Mouse (Mus musculus) ES-E14 (cell line): ENCODE measurements around the gene Clec16a. TPM values are rescaled to one million over a fixed set of nuclear protein-coding genes. Genes with fewer than 3 reads are reported as not detected.

Experiments
- DNase-seq: peaks from one replicate; pipeline ENCODE4 v3.0.0-alpha.2; 2013; ENCODE audit warnings: low read depth, low spot score
- H3K27ac ChIP-seq: 2 replicates; pipeline ENCODE4 v1.5.1; 2012; ENCODE audit warnings: low read depth, mild to moderate bottlenecking, low read length, moderate library complexity, mixed read lengths; ENCODE audit not compliant: poor library complexity, insufficient read depth, severe bottlenecking
- H3K36me3 ChIP-seq: 2 replicates; pipeline ENCODE4 v1.6.1; 2012; ENCODE audit warnings: mild to moderate bottlenecking, low read length, moderate library complexity, mixed read lengths; ENCODE audit not compliant: control insufficient read depth, poor library complexity, insufficient read depth, severe bottlenecking
- H3K4me1 ChIP-seq, 2 experiments: fragments of 150-350 bp in 1 of 2; sonication (generic) in 1 of 2; 2 replicates each; pipeline ENCODE4 v1.6.1; 2012; ENCODE audit warnings: low read length in 2 of 2, mild to moderate bottlenecking in 1 of 2, mixed read lengths in 1 of 2; ENCODE audit not compliant: control insufficient read depth in 2 of 2, insufficient read depth in 2 of 2, poor library complexity in 1 of 2
- H3K4me3 ChIP-seq, 2 experiments: fragments of 150-350 bp in 1 of 2; sonication (generic) in 1 of 2; 2 replicates each; pipeline ENCODE4 v1.5.1; 2012; ENCODE audit warnings: low read length in 2 of 2, low read depth in 1 of 2, mild to moderate bottlenecking in 1 of 2, mixed read lengths in 1 of 2; ENCODE audit not compliant: insufficient read depth in 1 of 2, poor library complexity in 1 of 2, severe bottlenecking in 1 of 2
- H3K9ac ChIP-seq: 2 replicates; pipeline ENCODE4 v1.6.1; 2012; ENCODE audit warnings: low read depth, mild to moderate bottlenecking, low read length, mixed read lengths; ENCODE audit not compliant: poor library complexity, insufficient read depth, severe bottlenecking
- H3K9me3 ChIP-seq: fragments of 150-350 bp; sonication (generic); 2 replicates; pipeline ENCODE4 v1.6.1; 2012; ENCODE audit warnings: low read depth, mild to moderate bottlenecking, low read length; ENCODE audit not compliant: control insufficient read depth, insufficient read depth
- CHD2 ChIP-seq: IDR thresholded peaks from 2 replicates; pipeline ENCODE4 v1.6.1; 2014; ENCODE audit warnings: mild to moderate bottlenecking, low read depth, low read length, inconsistent platforms
- HCFC1 ChIP-seq: IDR thresholded peaks from 2 replicates; pipeline ENCODE4 v1.6.1; 2012; ENCODE audit warnings: low read length, inconsistent platforms, borderline replicate concordance; ENCODE audit not compliant: insufficient read depth
- MAFK ChIP-seq: IDR thresholded peaks from 2 replicates; pipeline ENCODE4 v1.6.1; 2014; ENCODE audit warnings: mild to moderate bottlenecking, low read depth, low read length, inconsistent platforms; ENCODE audit not compliant: insufficient read depth
- ZC3H11A ChIP-seq: IDR thresholded peaks from 2 replicates; pipeline ENCODE4 v1.6.1; 2012; ENCODE audit warnings: low read depth, mild to moderate bottlenecking, inconsistent platforms, low read length, borderline replicate concordance
- ZNF384 ChIP-seq: IDR thresholded peaks from 2 replicates; pipeline ENCODE4 v1.6.1; 2012; ENCODE audit warnings: low read depth, low read length, inconsistent platforms
- in situ Hi-C, 2 experiments: fragments of 600-800 bp; cut with MboI; formaldehyde crosslinking; loops; one replicate each; pipeline ENCODE4 v1.15.1; 2025; ENCODE audit warnings: low sequenced_read_pairs in 2 of 2, inconsistent platforms in 1 of 2; ENCODE audit not compliant: unreplicated experiment in 2 of 2
- total RNA-seq: library from RNA; depleted of rRNA; stranded (reverse); fragments of 300-350 nt; gene quantifications from 2 replicates; pipeline ENCODE4 v1.2.3, GENCODE M21; 2012

Clec16a gene
- total RNA-seq, 1 experiment: 14.6 TPM

DNA sequence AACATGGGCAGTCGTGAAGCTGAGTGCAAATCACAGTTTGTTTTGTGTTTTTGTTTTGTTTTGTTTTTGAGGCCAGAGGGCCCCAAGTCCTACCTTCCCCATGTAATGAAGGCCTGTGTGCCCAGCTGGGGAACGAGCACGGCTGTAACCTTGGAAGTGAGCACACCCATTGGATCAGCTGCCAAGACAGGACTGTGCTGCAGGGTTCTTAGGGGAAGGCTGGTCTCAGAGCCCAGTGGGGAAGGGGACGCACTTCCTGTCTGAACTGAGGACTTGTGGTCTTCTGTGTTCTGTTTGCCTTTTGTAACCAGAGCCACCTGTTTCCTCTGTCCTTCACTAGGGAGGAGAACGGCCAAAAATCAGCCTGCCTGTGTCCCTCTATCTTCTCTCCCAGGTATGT, 32.4 kb downstream of the Clec16a start:
- TF ChIP-seq HCFC1: no peak
- no peak for TF ChIP-seq ZC3H11A
- no peak for TF ChIP-seq MAFK
- no peak for TF ChIP-seq ZNF384
- no peak for TF ChIP-seq CHD2
- Histone ChIP-seq H3K4me1 (no peaks in the 10 kb centered on the region), H3K9me3 (no peaks in the 10 kb centered on the region), H3K36me3 (peaks cover 21% of the 10 kb centered on the region; the same call in 1 of the 2 replicates), H3K27ac (no peak overlapping the region), H3K4me3 (no peak overlapping the region), H3K9ac (no peak overlapping the region)
- DNase-seq: no peak
- in situ Hi-C loops: loop anchor here in 1 of 2 experiments (10.0 kb wide), 1 partner anchor 267 kb away; no protein-coding TSS in a partner anchor

DNA sequence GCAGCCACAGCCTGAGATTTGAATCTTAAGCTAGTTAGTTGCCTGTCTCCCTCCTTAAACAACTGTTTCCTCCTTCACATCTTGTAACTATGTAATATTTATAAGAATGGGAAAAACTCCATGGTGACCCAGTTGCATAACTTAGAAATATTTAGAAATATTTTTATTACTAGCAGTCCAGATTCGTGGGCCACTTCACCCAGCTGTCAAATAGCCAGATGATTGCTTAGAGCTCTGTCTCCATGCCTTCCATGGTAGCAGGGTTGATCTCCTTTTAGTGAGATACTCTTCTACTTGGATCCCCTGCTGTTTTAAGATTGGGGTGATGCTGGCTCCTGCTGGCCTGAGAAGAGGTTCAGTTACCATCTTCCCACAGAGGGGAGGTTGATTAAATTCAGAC, 33.2 kb downstream of the Clec16a start:
- Histone ChIP-seq H3K36me3 (peaks cover 19% of the 10 kb centered on the region; the same call in 1 of the 2 replicates), H3K4me1 (no peaks in the 10 kb centered on the region), H3K27ac (no peak overlapping the region), H3K4me3 (no peak overlapping the region), H3K9me3 (no peaks in the 10 kb centered on the region), H3K9ac (no peak overlapping the region)
- in situ Hi-C loops: loop anchor here in 1 of 2 experiments (10.0 kb wide), 1 partner anchor 266 kb away; no protein-coding TSS in a partner anchor
- DNase-seq: no peak
- TF ChIP-seq MAFK (no peak), CHD2 (no peak), ZNF384 (no peak), HCFC1 (no peak), ZC3H11A (no peak)

GRCm38 (mm10) chr16:10581234-10581898, 36.2 kb downstream of the Clec16a start:
- DNase-seq: no peak
- Histone ChIP-seq H3K36me3 (peaks cover 14% of the 10 kb centered on the region; the same call in 1 of the 2 replicates), H3K27ac (no peak overlapping the region), H3K9ac (no peak overlapping the region), H3K4me1 (no peaks in the 10 kb centered on the region), H3K9me3 (no peaks in the 10 kb centered on the region), H3K4me3 (no peak overlapping the region)
- TF ChIP-seq CHD2 (no peak), ZNF384 (no peak), HCFC1 (no peak), MAFK (no peak)
- in situ Hi-C loops: no loop called here

DNA sequence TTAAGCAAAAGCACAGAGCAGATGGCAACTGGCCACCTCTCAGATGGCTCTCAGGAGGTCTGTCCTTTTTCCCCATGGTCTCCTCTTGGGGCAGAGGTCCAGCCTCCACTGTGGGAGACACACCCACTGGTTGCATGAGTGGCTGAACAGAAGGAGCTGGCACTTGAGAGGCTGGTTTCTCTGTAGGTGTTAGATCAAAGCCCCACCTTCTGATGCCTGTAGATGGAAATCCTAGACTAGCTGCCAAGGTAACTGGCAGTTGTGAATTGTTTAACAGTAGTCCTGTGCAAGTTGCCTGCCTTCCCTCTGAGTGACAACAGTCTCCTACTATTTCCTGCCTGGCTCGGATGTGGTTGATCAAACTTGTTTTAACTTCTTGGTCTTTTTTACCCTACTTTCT, 40.0 kb downstream of the Clec16a start:
- TF ChIP-seq CHD2: no peak
- TF ChIP-seq MAFK: no peak
- TF ChIP-seq ZNF384: no peak
- in situ Hi-C loops: no loop called here
- no peak for DNase-seq
- H3K36me3 ChIP-seq: peaks cover 6% of the 10 kb centered on the region; the same call in 1 of the 2 replicates
- no peaks in the 10 kb centered on the region for H3K4me1 ChIP-seq
- H3K4me3 ChIP-seq: no peak overlapping the region
- H3K9me3 ChIP-seq: no peaks in the 10 kb centered on the region
- H3K27ac ChIP-seq: no peak overlapping the region
- H3K9ac ChIP-seq: no peak overlapping the region

GRCm38 (mm10) chr16:10586546-10586945, 41.4 kb downstream of the Clec16a start:
- Histone ChIP-seq H3K4me1 (no peaks in the 10 kb centered on the region), H3K27ac (no peak overlapping the region), H3K9ac (no peak overlapping the region), H3K36me3 (peaks cover 6% of the 10 kb centered on the region; the same call in 1 of the 2 replicates), H3K4me3 (no peak overlapping the region), H3K9me3 (no peaks in the 10 kb centered on the region)
- TF ChIP-seq HCFC1: no peak
- no peak for TF ChIP-seq ZNF384
- TF ChIP-seq MAFK: no peak
- no peak for TF ChIP-seq CHD2
- TF ChIP-seq ZC3H11A: no peak
- no peak for DNase-seq
- in situ Hi-C loops: no loop called here
